Mouse (Mus musculus): ENCODE measurements around the gene Ciao1. TPM values are rescaled to one million over a fixed set of nuclear protein-coding genes. Genes with fewer than 3 reads are reported as not detected.

Gene Ciao1
- polyA plus RNA-seq, 2 experiments = 29.1 to 38.3 TPM

GRCm38 (mm10) chr2:127270300-127271041, 22.9 kb upstream of the Ciao1 start:
- H3K27ac ChIP-seq = peak overlapping the region; percentile 72
- ATAC-seq (ENCODE audit: insufficient read depth) (peak; percentile 91), DNase-seq (ENCODE audit: low read depth in 3 of 3, low spot score in 3 of 3) (peak; percentile 78 to 79 (median 79))
- under 1% methylated on average over 74 of the region's 75 CpGs for WGBS (ENCODE audit: insufficient replicate concordance)
- no peaks in the 10 kb centered on the region; the same call in 1 of the 2 replicates for H3K36me3 ChIP-seq (replicated peaks; ENCODE audit: control insufficient read depth, insufficient read depth, low read depth)
- peak overlapping the region; percentile 82 for H3K9ac ChIP-seq (replicated peaks)
- H3K4me2 ChIP-seq (ENCODE audit: low read depth) = peak overlapping the region; percentile 81
- H3K27me3 ChIP-seq (ENCODE audit: control insufficient read depth, insufficient read depth, low read length) = no peaks in the 10 kb centered on the region
- H3K9me3 ChIP-seq (ENCODE audit: control insufficient read depth, low read length) = no peaks in the 10 kb centered on the region
- TF ChIP-seq EP300 (IDR thresholded peaks at IDR 0.05; ENCODE audit: low read depth) (no peak), CTCF (IDR thresholded peaks at IDR 0.05; ENCODE audit: low read depth) (no peak)
- peak overlapping the region; percentile 78 to 82 for H3K4me3 ChIP-seq (ENCODE audit: insufficient read depth in 1 of 2, low read depth in 2 of 2, low read length in 2 of 2)
- peaks cover 11 to 12% of the 10 kb centered on the region in 2 experiments for H3K4me1 ChIP-seq (replicated peaks; ENCODE audit: control insufficient read depth in 2 of 2, insufficient read depth in 2 of 2, low read length in 1 of 2)

DNA sequence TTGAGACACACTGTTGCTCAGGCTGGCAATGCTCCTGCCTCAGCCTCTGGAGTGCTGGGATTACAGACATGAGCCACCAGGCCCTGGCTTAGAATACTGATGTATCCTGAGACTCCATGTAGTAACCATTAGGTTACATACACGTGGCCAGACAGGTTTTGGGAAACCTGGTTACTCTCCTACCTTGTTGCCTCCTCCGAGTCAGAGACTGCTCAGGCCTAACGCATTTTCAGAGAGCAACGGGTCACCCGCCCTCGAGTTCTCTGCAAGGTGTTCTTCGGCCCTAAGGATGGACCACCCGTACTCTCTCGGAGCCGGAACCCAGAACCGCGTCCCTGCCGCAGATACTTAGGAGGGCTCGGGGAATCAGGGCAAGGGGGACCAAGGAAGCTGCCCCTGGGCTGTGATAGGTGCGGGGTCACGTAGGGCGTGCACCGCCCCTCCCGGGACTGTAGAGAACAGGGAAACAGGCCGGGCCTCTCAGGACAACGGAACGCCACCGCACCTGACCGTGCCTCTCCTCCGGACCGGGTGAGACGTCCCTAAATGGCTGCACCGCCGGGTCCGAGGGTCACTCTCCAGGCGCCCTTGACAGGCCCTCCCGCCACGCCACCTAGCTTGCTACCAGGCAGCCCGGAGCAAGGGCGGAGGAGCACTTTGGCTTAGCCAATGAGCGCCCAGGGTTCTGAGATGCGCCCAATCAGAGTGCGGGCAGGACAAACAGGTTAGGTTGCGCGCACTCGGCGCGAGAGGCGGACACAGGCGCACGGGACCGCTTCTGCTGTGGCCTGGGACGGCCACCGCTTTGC, 22.1 kb upstream of the Ciao1 start, which contains the start of gene Stard7:
Gene Stard7 (plus strand): TSS at position 728 of the 809 bp plus-strand sequence.
- Histone ChIP-seq H3K36me3 (replicated peaks; ENCODE audit: control insufficient read depth, insufficient read depth, low read depth) (no peaks in the 10 kb centered on the region; the same call in 1 of the 2 replicates), H3K27me3 (ENCODE audit: control insufficient read depth, insufficient read depth, low read length) (no peaks in the 10 kb centered on the region), H3K27ac (peak within 1 kb of the TSS; percentile 72), H3K4me1 (replicated peaks; ENCODE audit: control insufficient read depth in 2 of 2, insufficient read depth in 2 of 2, low read length in 1 of 2) (peaks cover 8 to 11% of the 10 kb centered on the region in 2 experiments), H3K9ac (replicated peaks) (peak within 1 kb of the TSS; percentile 82), H3K4me2 (ENCODE audit: low read depth) (peak within 1 kb of the TSS; percentile 81), H3K9me3 (ENCODE audit: control insufficient read depth, low read length) (no peaks in the 10 kb centered on the region), H3K4me3 (ENCODE audit: insufficient read depth in 1 of 2, low read depth in 2 of 2, low read length in 2 of 2) (peak within 1 kb of the TSS; percentile 82 to 89)
- TF ChIP-seq EP300 (IDR thresholded peaks at IDR 0.05; ENCODE audit: low read depth) = peak; percentile 27; the same call in 1 of the 2 replicates
- peak; percentile 65 for TF ChIP-seq CTCF (IDR thresholded peaks at IDR 0.05; ENCODE audit: low read depth)
- DNase-seq (ENCODE audit: low read depth in 3 of 3, low spot score in 3 of 3) (peak; percentile 96 to 97 (median 96)), ATAC-seq (ENCODE audit: insufficient read depth) (peak; percentile 98)
- WGBS (ENCODE audit: insufficient replicate concordance) = under 1% methylated on average over 48 of the region's 49 CpGs

DNA sequence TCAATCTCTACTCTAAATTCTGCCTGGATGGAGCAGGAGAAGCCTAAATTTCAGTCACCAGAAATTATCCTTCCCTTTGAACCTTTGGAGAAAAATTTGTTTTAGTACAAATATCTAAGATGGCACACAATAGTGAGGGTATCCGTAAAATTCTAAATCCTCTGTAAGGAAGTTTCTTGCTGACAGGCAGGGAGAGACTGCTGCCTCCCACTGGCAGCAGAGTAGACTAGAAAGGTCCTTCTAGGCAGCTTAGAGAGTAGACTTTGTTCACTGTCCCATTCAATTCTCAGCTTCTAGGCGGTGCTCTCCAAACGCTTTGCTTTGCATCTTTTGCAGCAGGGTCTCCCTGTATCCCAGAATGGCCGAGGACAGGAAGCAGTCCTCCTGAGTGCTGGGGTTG, 20.2 kb upstream of the Ciao1 start:
- Histone ChIP-seq H3K27ac (no peak overlapping the region), H3K9me3 (ENCODE audit: control insufficient read depth, low read length) (no peaks in the 10 kb centered on the region), H3K4me2 (ENCODE audit: low read depth) (no peak overlapping the region), H3K36me3 (replicated peaks; ENCODE audit: control insufficient read depth, insufficient read depth, low read depth) (no peaks in the 10 kb centered on the region), H3K9ac (replicated peaks) (no peak overlapping the region), H3K4me3 (ENCODE audit: insufficient read depth in 1 of 2, low read depth in 2 of 2, low read length in 2 of 2) (no peak overlapping the region), H3K27me3 (ENCODE audit: control insufficient read depth, insufficient read depth, low read length) (no peaks in the 10 kb centered on the region), H3K4me1 (replicated peaks; ENCODE audit: control insufficient read depth in 2 of 2, insufficient read depth in 2 of 2, low read length in 1 of 2) (peaks cover 6% of the 10 kb centered on the region in 2 experiments)
- DNase-seq (ENCODE audit: low read depth in 3 of 3, low spot score in 3 of 3) (no peak), ATAC-seq (ENCODE audit: insufficient read depth) (no peak)
- WGBS (ENCODE audit: insufficient replicate concordance) = 63% methylated on average over 4 of the region's 4 CpGs
- TF ChIP-seq CTCF (IDR thresholded peaks at IDR 0.05; ENCODE audit: low read depth) (peak; percentile 11; the same call in 1 of the 2 replicates), EP300 (IDR thresholded peaks at IDR 0.05; ENCODE audit: low read depth) (no peak)

DNA sequence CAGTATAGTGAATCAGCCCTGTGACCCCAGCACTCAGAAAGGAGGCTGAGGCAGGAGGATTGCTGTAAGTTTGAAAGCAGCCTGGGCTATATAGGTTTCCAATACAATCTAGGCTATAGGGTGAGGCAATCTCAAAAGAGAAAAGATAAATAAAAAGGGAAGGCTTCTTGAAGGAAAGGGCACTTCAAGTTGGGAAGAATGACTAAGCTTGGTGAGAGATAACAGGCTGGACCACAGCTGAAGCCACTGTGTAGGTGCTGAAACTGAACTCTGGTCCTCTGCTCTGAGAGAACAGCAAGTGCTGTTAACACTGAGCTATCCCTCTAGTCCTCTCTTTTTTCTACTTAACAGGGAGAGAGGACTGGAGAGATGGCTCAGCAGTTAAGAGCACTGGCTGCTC, 14.9 kb upstream of the Ciao1 start:
- TF ChIP-seq CTCF (IDR thresholded peaks at IDR 0.05; ENCODE audit: low read depth) (no peak), EP300 (IDR thresholded peaks at IDR 0.05; ENCODE audit: low read depth) (no peak)
- no peak overlapping the region for H3K9ac ChIP-seq (replicated peaks)
- H3K36me3 ChIP-seq (replicated peaks; ENCODE audit: control insufficient read depth, insufficient read depth, low read depth) = peaks cover 11% of the 10 kb centered on the region
- no peaks in the 10 kb centered on the region for H3K27me3 ChIP-seq (ENCODE audit: control insufficient read depth, insufficient read depth, low read length)
- H3K4me3 ChIP-seq (ENCODE audit: insufficient read depth in 1 of 2, low read depth in 2 of 2, low read length in 2 of 2) = no peak overlapping the region
- no peak for ATAC-seq (ENCODE audit: insufficient read depth)
- H3K27ac ChIP-seq = no peak overlapping the region
- DNase-seq (ENCODE audit: low read depth in 3 of 3, low spot score in 3 of 3) = no peak
- H3K9me3 ChIP-seq (ENCODE audit: control insufficient read depth, low read length) = no peaks in the 10 kb centered on the region
- no peaks in the 10 kb centered on the region; a peak in 1 of 4 replicates for H3K4me1 ChIP-seq (replicated peaks; ENCODE audit: control insufficient read depth in 2 of 2, insufficient read depth in 2 of 2, low read length in 1 of 2)
- no peak overlapping the region for H3K4me2 ChIP-seq (ENCODE audit: low read depth)

- Histone ChIP-seq H3K9ac (replicated peaks) (no peak overlapping the region), H3K27me3 (ENCODE audit: control insufficient read depth, insufficient read depth, low read length) (no peaks in the 10 kb centered on the region), H3K4me1 (replicated peaks; ENCODE audit: control insufficient read depth in 2 of 2, insufficient read depth in 2 of 2, low read length in 1 of 2) (no peaks in the 10 kb centered on the region; a peak in 1 of 4 replicates), H3K36me3 (replicated peaks; ENCODE audit: control insufficient read depth, insufficient read depth, low read depth) (peaks cover 17% of the 10 kb centered on the region), H3K4me2 (ENCODE audit: low read depth) (no peak overlapping the region), H3K9me3 (ENCODE audit: control insufficient read depth, low read length) (no peaks in the 10 kb centered on the region), H3K27ac (no peak overlapping the region), H3K4me3 (ENCODE audit: insufficient read depth in 1 of 2, low read depth in 2 of 2, low read length in 2 of 2) (no peak overlapping the region)
- WGBS (ENCODE audit: insufficient replicate concordance) = 82% methylated on average over 5 of the region's 5 CpGs
- no peak for DNase-seq (ENCODE audit: low read depth in 3 of 3, low spot score in 3 of 3)
- ATAC-seq (ENCODE audit: insufficient read depth) = no peak
- TF ChIP-seq CTCF (IDR thresholded peaks at IDR 0.05; ENCODE audit: low read depth) = no peak
- no peak for TF ChIP-seq EP300 (IDR thresholded peaks at IDR 0.05; ENCODE audit: low read depth)
Measured at GRCm38 (mm10) chr2:127259340-127259739, 11.7 kb upstream of the Ciao1 start.
